Mouse (Mus musculus) stomach, postnatal 0 days (tissue): ENCODE measurements at regions not wholly inside any gene's neighbourhood (a gene's known extent, or its start where the extent isn't known, plus 50 kb on each side); places are given as distances from the start of the nearest gene placed in this dataset.

ENCODE experiments used
- CTCF ChIP-seq: IDR thresholded peaks from 2 replicates; pipeline ENCODE4 v1.5.1; 2016; ENCODE audit warnings: antibody characterized with exemption, low read depth, mild to moderate bottlenecking, moderate library complexity
- EP300 ChIP-seq: optimal IDR thresholded peaks from 2 replicates; pipeline ENCODE3; 2016; ENCODE audit warnings: antibody characterized with exemption

GRCm38 (mm10) chr3:66590775-66591174, 294.1 kb upstream of the Veph1 start:
- no peak for TF ChIP-seq CTCF
- TF ChIP-seq EP300: no peak
